Mouse (Mus musculus) layer of hippocampus, adult 2 months (tissue): ENCODE results near the gene Trak1. TPM values are rescaled to one million over a fixed set of nuclear protein-coding genes. Genes with fewer than 3 reads are reported as not detected.

ENCODE experiments used
- DNase-seq, 2 experiments: peaks; one replicate each; pipeline ENCODE4 v3.0.0; 2022; ENCODE audit warnings: low spot score in 2 of 2
- H3K27ac ChIP-seq: fragments of 200-600 bp; 2 replicates; pipeline ENCODE4 v1.8.1; 2022
- H3K4me3 ChIP-seq: fragments of 200-600 bp; 2 replicates; pipeline ENCODE4 v1.8.1; 2022; ENCODE audit warnings: mild to moderate bottlenecking
- CTCF ChIP-seq: fragments of 200-600 bp; conservative IDR thresholded peaks from 2 replicates; pipeline ENCODE4 v1.8.1; 2022; ENCODE audit warnings: antibody characterized with exemption, mild to moderate bottlenecking, moderate library complexity
- total RNA-seq, 2 experiments: library from RNA; stranded (reverse); gene quantifications; 2 replicates each; pipeline ENCODE4 v1.2.3; 2021

Gene Trak1
- total RNA-seq, 2 experiments from 2014 or later = 255 to 260 TPM

- Histone ChIP-seq H3K27ac (peak overlapping the region; percentile 81), H3K4me3 (no peak overlapping the region)
- no peak for TF ChIP-seq CTCF
- DNase-seq = no peak
These were observed 36.3 kb downstream of the Trak1 start for GRCm38 (mm10) chr9:121333559-121333958.

GRCm38 (mm10) chr9:121334311-121334851 lies 37.1 kb downstream of the Trak1 start:
- no peak for TF ChIP-seq CTCF
- DNase-seq = no peak
- Histone ChIP-seq H3K4me3 (no peak overlapping the region), H3K27ac (peak overlapping the region; percentile 81)

DNA sequence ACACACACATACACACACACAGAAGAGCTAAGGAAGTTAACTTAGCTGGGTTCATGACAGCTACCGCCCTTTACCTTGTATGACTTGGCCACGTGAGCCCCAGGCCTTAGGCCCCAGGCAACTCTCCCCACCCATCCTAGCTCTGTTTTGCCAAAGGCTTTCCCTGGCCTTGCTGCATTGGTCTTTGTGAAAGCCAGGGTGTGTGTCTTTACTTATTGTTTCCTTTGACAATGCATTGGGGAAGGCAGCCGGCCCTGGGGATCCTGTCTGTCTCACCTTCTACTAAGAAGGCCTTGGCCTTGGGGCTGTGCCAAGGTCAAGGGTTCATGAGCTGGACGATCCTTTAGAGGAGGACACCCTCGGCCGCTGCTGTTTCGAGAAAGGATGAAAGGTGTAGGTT lies 38.3 kb downstream of the Trak1 start:
- peak overlapping the region; percentile 33; the same call in 1 of the 2 replicates for H3K27ac ChIP-seq
- DNase-seq = no peak
- no peak for TF ChIP-seq CTCF
- no peak overlapping the region for H3K4me3 ChIP-seq

- TF ChIP-seq CTCF = no peak
- Histone ChIP-seq H3K27ac (no peak overlapping the region; the same call in 1 of the 2 replicates), H3K4me3 (no peak overlapping the region)
- no peak for DNase-seq
These were observed 39.1 kb downstream of the Trak1 start for GRCm38 (mm10) chr9:121336324-121336946.

DNA sequence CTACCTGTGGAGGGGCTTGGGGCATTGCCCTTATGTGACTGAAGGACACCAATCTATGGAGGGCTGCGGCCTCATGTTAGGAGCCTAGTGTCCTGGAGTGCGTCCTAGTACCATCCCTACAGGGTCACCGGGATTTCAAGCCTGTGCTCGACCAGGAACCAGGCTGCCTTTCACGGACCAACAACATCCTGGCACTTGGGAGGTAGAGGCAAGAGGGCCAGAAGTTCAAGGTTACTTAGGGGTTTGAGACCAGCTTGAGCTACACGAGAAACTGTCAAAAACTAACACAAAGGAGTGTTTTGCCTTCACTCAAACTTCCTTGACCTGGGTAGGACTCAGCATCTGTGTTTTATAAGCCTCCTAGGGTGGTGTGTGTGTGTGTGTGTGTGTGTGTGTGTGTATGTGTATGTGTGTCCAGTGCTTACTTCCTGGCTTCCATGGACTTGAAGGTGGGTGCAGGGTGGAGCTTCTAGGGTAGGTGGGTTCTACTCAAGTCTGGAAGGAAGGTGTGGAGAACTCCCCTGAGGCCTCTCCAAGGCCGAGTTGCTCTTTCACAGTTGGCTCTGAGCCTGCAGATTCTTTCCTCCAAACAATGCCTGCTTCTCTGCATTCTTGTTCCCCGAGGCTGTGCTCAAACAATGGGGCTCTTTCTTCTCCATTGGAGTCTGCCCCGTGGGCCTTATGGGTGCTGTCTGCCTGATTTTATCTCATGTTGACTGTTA lies 40.1 kb downstream of the Trak1 start:
- Histone ChIP-seq H3K4me3 (no peak overlapping the region), H3K27ac (peak overlapping the region; percentile 53; the same call in 1 of the 2 replicates)
- DNase-seq = no peak
- no peak for TF ChIP-seq CTCF

GRCm38 (mm10) chr9:121337938-121338289 lies 40.6 kb downstream of the Trak1 start:
- H3K27ac ChIP-seq = peak overlapping the region; percentile 53; the same call in 1 of the 2 replicates
- no peak for DNase-seq
- TF ChIP-seq CTCF = no peak
- no peak overlapping the region for H3K4me3 ChIP-seq

GRCm38 (mm10) chr9:121341832-121342231 lies 44.5 kb downstream of the Trak1 start:
- TF ChIP-seq CTCF = no peak
- DNase-seq = no peak

DNA sequence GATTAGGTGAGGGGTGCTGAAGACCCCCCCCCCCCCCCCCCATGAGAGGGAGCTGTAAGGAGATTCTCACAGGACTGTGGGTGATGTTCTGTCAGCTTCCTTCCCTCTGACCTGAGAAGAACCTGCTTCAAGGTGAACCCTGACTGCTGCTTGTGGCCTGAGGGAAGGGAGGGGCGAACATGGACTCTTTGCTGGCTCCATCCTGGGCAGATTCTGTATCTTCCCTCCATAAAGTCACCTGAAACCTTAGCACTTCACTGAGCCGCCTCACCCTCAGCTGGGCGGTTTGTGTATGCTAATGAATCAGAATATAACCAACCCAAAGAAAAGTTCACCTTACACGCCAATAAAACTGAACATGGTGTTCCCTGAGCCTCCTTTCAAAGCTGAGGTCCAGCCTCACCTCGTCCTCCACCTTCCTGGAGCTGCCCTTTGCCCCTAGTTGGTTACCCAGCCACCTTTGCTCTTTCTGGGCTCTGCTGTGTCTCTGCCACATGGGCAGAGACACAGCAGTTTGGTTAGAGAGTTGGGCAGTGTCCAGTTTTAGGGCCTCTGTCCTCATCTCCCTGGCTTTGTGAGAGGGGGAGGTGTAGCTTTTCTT lies 45.3 kb downstream of the Trak1 start:
- DNase-seq = no peak
- Histone ChIP-seq H3K4me3 (no peak overlapping the region), H3K27ac (no peak overlapping the region)
- no peak for TF ChIP-seq CTCF

More at GRCm38 (mm10) chr9:121341832-121342231, 44.5 kb downstream of the Trak1 start:
- no peak overlapping the region for H3K4me3 ChIP-seq
- no peak overlapping the region for H3K27ac ChIP-seq

- H3K4me3 ChIP-seq = no peak overlapping the region
- no peak for DNase-seq
- no peak overlapping the region for H3K27ac ChIP-seq
These were observed 46.0 kb downstream of the Trak1 start for GRCm38 (mm10) chr9:121343122-121343876.

GRCm38 (mm10) chr9:121344344-121344743 lies 47.0 kb downstream of the Trak1 start:
- no peak overlapping the region for H3K27ac ChIP-seq
- H3K4me3 ChIP-seq = no peak overlapping the region
- TF ChIP-seq CTCF = no peak
- DNase-seq = no peak

More at GRCm38 (mm10) chr9:121343122-121343876, 46.0 kb downstream of the Trak1 start:
- TF ChIP-seq CTCF = peak; percentile 46

DNA sequence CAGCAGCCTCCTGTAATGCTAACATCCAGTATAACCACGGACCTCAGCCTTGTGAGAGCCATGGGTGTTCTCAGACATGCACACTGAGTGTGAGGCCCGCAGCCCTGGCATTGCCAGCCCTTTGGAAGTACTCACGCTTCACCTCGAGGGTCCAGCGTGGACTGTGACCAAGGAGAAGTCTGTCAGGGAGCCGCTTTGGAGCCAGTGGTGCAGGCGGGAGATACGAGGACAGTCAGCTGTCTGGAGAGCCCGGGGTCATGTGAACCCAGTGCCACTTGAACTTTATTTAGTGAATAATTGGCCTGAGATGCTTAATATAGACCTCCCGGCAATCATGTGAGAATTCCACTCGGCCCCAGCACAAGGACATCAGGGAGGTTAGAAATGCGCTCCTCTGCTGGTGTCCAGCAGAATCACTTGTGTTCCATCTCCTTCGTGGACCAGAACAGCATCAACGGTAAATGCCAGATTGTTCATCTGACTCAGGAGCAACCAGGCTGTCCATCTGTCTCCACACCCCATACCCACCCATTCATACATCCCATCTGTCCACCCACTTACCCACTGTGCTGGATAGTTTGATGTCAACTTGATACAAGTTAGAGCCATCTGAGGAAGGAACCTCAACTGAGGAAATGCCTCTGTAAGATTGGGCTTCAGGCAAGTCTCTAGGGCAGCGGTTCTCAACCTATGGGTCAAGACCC lies 48.3 kb downstream of the Trak1 start:
- TF ChIP-seq CTCF = no peak
- Histone ChIP-seq H3K4me3 (no peak overlapping the region), H3K27ac (peak overlapping the region; percentile 43; the same call in 1 of the 2 replicates)
- no peak for DNase-seq

DNA sequence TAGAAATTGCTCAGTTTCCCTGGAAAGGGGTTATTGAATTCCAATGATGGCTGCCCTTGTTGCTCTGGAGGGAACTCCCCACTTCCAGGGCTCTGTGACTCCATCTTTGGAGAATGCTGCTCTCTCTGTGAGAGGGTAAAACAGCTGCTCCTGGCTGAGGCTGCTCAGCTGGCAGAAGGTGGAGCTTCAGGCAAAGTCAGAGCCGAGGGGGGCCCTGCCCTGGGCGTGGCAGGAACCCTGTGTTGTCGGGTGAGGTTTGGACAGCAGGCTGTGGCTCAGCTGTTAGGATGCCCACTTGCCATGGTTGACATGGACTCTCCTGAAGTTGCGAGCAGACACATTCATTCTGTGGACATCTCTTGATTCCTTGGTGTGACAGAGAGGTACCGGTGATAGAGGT lies 49.3 kb downstream of the Trak1 start:
- H3K27ac ChIP-seq = peak overlapping the region; percentile 36; the same call in 1 of the 2 replicates

More for the DNA sequence above, 49.3 kb downstream of the Trak1 start:
- no peak overlapping the region for H3K4me3 ChIP-seq
- no peak for TF ChIP-seq CTCF
- no peak for DNase-seq
